Mouse (Mus musculus): ENCODE measurements around the gene Aplp1. TPM values are rescaled to one million over a fixed set of nuclear protein-coding genes. Genes with fewer than 3 reads are reported as not detected.

Aplp1 gene
- polyA plus RNA-seq, 1 experiment: 1,125 TPM

DNA sequence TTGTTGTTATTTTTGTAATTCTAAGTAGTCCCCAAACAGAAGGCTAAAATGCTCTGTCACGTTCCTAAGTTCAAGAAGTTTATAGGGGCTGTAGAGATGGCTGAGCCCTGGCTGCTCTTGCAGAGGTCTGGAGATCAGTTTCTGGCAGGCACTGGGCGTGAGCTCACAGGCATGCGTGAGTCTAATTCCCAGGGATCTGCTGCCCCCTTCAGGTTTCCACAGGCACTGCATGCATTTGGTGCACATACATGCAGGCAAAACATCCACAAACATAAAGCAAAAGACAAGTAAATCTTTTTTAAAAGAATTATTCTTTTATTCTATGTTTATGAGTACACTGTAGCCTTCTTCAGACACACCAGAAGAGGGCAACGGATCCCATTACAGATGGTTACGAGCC lies 27.1 kb upstream of the Aplp1 start:
- Histone ChIP-seq H3K4me1 (ENCODE audit: control insufficient read depth, insufficient read depth, low read length) (no peaks in the 10 kb centered on the region), H3K27ac (ENCODE audit: insufficient read depth, low read length) (no peak overlapping the region), H3K4me3 (ENCODE audit: insufficient read depth, low read length) (no peak overlapping the region)
- TF ChIP-seq POLR2A (IDR thresholded peaks at IDR 0.05; ENCODE audit: extremely low read depth, insufficient read depth, low read length): no peak
- peak; percentile 53 for TF ChIP-seq CTCF (IDR thresholded peaks at IDR 0.05; ENCODE audit: extremely low read depth, insufficient read depth, low read length)

DNA sequence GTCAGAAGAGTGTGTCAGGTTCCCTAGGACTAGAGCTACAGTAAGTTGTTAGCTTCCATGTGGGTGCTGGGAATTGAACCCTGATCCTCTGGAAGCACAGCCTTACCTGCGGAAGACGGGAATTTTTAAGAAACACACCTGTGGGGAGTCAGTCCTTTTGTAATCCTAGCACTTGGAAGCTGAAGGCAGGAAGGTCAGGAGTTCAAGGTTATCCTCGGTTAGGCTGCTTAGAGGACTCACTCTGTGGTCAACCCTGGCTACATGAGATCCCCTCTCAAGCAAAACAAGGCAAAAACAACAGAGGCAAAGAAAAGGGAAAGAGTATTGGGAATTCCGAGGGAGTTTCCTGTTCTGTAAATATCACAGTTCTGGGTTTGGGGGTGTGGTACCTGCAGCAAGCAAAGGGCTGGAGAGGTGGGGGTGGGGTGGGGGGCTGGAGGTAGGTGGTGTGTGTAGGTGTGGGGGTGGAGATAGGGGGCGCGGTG lies 19.5 kb upstream of the Aplp1 start:
- no peak overlapping the region for H3K27ac ChIP-seq (ENCODE audit: insufficient read depth, low read length)
- H3K4me1 ChIP-seq (ENCODE audit: control insufficient read depth, insufficient read depth, low read length): no peaks in the 10 kb centered on the region
- no peak overlapping the region for H3K4me3 ChIP-seq (ENCODE audit: insufficient read depth, low read length)
- TF ChIP-seq POLR2A (IDR thresholded peaks at IDR 0.05; ENCODE audit: extremely low read depth, insufficient read depth, low read length) (no peak), CTCF (IDR thresholded peaks at IDR 0.05; ENCODE audit: extremely low read depth, insufficient read depth, low read length) (no peak)

DNA sequence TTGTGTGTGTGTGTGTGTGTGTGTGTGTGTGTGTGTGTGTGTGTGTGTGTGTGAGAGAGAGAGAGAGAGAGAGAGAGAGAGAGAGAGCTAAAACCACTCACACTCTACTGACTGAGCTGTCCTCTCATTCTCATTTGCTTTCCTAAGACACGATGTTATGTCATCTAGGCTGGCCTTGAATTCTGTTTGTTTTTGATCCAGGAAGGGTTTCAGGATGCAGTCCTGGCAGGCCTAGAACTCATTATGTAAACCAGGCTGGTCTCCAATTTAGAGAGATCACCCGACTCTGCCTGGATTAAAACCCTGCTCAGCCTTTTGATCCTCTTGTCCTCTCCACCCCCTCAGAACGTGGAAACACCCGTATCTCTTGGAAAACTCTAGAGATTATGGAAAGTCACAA lies 18.7 kb upstream of the Aplp1 start:
- no peaks in the 10 kb centered on the region for H3K4me1 ChIP-seq (ENCODE audit: control insufficient read depth, insufficient read depth, low read length)
- TF ChIP-seq CTCF (IDR thresholded peaks at IDR 0.05; ENCODE audit: extremely low read depth, insufficient read depth, low read length) (no peak), POLR2A (IDR thresholded peaks at IDR 0.05; ENCODE audit: extremely low read depth, insufficient read depth, low read length) (no peak)
- H3K27ac ChIP-seq (ENCODE audit: insufficient read depth, low read length): no peak overlapping the region
- H3K4me3 ChIP-seq (ENCODE audit: insufficient read depth, low read length): no peak overlapping the region

DNA sequence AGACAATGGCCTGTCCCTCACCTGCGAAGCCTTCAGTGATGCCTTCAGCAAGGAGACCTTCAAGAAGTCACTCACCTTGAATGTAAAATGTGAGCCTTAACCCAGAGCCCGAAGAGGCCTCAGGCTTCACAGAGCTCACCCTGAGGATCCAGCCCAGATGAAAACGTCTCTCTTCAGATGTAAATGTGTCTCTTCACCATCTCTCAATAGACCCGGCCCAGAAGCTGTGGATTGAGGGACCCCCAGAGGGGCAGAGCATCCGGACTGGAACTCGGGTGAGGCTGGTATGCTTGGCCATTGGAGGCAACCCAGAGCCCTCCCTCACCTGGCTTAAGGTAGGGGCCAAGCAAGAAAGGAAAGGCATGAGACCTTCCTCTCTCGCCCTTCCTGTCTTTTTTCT lies 18.2 kb upstream of the Aplp1 start:
- no peak for TF ChIP-seq POLR2A (IDR thresholded peaks at IDR 0.05; ENCODE audit: extremely low read depth, insufficient read depth, low read length)
- no peak for TF ChIP-seq CTCF (IDR thresholded peaks at IDR 0.05; ENCODE audit: extremely low read depth, insufficient read depth, low read length)
- Histone ChIP-seq H3K4me1 (ENCODE audit: control insufficient read depth, insufficient read depth, low read length) (no peaks in the 10 kb centered on the region), H3K27ac (ENCODE audit: insufficient read depth, low read length) (no peak overlapping the region), H3K4me3 (ENCODE audit: insufficient read depth, low read length) (no peak overlapping the region)

DNA sequence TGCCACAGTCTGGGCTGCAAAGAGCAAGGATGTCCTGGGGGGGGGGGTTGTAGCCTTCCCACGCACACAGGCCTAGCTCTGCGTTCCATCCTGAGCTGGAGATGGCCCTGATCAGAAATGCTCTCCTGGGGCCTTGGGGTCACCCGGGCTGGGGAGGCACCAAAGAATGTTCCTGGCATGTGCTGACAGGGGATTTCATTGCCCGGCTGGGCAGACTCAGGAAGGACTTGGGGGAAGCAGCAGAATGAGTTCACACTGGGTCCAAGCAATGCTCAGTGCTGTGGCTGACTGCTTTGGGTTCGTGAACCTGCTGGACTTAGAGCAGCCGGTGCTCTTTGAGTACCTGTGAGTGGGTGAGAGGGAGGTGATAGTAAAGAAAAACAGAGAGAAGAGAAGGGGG lies 14.1 kb upstream of the Aplp1 start:
- no peak overlapping the region for H3K27ac ChIP-seq (ENCODE audit: insufficient read depth, low read length)
- H3K4me3 ChIP-seq (ENCODE audit: insufficient read depth, low read length): no peak overlapping the region
- TF ChIP-seq POLR2A (IDR thresholded peaks at IDR 0.05; ENCODE audit: extremely low read depth, insufficient read depth, low read length) (no peak), CTCF (IDR thresholded peaks at IDR 0.05; ENCODE audit: extremely low read depth, insufficient read depth, low read length) (no peak)
- H3K4me1 ChIP-seq (ENCODE audit: control insufficient read depth, insufficient read depth, low read length): no peaks in the 10 kb centered on the region

DNA sequence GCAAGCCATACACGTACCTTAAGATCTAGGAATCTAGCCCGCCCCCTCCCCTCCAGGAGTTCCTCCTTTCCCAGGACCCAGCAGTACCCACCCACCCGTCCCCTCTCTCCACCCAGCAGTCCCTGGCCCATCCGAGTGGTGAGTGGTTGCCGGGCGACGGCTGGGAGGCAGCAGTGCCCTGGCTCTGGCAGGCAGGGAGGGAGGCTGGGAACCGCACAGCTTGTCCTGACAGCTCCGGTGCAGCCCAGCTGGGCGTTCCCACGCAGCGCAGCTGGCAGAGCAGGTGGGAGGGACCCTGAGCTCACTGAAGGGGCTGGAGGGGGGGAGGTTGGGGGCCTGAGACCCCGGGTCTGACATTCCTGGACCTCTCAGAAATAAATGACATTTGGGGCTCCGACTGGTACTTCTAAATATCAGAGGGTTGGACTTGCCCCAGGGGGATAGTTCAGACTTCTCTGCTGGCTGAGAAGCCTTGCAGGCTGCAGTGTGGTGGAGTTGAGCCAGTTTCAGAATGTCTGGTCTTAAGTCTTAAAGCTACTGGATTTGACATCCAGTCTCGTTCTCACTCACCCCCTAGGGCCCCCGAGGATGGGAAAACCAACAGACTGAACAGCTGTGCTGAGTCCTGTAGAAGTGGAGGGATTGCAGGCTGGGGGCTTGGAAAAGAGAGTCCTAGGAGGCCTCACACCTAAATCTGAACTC lies 12.4 kb upstream of the Aplp1 start, which contains the start of the genes Kirrel2 and Nphs1:
TSS of gene Kirrel2 (minus strand) at position 62 of the 702 bp plus-strand sequence.
TSS of gene Nphs1 (plus strand) at position 687 of the 702 bp plus-strand sequence.
- peak within 1 kb of the TSS; percentile 16 for H3K4me3 ChIP-seq (ENCODE audit: insufficient read depth, low read length)
- TF ChIP-seq CTCF (IDR thresholded peaks at IDR 0.05; ENCODE audit: extremely low read depth, insufficient read depth, low read length) (no peak), POLR2A (IDR thresholded peaks at IDR 0.05; ENCODE audit: extremely low read depth, insufficient read depth, low read length) (no peak)
- H3K27ac ChIP-seq (ENCODE audit: insufficient read depth, low read length): no peak within 1 kb of the TSS
- H3K4me1 ChIP-seq (ENCODE audit: control insufficient read depth, insufficient read depth, low read length): no peaks in the 10 kb centered on the region

DNA sequence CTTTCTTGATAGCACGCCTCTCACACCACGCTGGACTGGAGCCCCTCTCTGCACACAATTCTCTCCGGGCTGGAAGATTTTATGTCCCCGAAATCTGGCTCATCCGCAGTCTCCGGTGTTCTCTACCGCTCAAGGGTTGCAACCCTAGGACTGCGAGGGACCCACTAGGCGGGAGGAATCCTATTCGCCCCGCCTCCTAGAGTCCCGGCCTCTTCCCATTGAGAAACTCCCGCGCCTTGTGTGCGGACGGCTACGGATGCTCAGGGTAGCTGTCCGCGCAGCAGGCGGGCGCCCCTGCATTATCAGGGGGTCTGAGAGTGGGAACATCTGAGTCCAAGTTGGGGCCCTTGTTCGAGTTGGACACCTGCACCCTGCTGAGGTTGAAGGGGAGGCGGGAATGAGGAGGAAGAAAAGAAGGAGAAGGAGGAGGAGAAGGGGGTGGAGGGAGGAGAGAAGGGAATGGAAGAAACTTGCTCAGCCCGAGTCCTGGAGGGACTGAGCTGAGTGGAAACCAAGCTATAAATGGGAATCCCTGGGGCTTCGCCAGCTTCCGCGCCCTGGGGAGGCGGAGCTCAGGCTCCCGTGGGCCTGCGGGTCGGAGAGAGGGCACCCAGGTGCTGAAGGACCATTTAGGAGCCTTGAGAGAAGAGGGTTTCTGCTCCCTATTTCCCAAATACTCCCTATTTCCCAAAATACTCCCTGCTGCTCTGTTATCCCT lies 11.7 kb upstream of the Aplp1 start:
- Histone ChIP-seq H3K4me1 (ENCODE audit: control insufficient read depth, insufficient read depth, low read length) (no peaks in the 10 kb centered on the region), H3K27ac (ENCODE audit: insufficient read depth, low read length) (no peak overlapping the region), H3K4me3 (ENCODE audit: insufficient read depth, low read length) (peak overlapping the region; percentile 16)
- TF ChIP-seq CTCF (IDR thresholded peaks at IDR 0.05; ENCODE audit: extremely low read depth, insufficient read depth, low read length): no peak
- no peak for TF ChIP-seq POLR2A (IDR thresholded peaks at IDR 0.05; ENCODE audit: extremely low read depth, insufficient read depth, low read length)

DNA sequence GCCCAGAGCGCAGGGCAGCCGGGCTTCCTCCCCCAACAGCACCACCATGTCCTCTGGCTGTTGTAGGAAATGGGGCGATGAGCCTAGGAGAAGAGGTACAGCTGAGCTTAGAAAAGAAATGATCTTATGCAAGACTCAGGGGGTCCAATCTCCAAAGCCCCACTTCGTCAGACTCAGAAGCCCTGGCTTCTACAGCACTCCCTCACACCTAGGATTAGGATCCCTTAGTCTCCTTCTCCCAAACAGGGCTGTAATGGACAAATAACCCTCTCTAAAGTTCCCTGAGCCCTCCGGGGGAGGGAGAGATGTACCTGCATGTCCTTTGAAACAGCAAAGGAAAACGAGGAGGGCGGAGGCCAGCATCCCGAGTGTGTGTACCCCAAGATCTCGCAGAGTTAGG lies 11.2 kb upstream of the Aplp1 start:
- H3K4me1 ChIP-seq (ENCODE audit: control insufficient read depth, insufficient read depth, low read length): no peaks in the 10 kb centered on the region
- TF ChIP-seq POLR2A (IDR thresholded peaks at IDR 0.05; ENCODE audit: extremely low read depth, insufficient read depth, low read length): no peak
- no peak for TF ChIP-seq CTCF (IDR thresholded peaks at IDR 0.05; ENCODE audit: extremely low read depth, insufficient read depth, low read length)
- H3K4me3 ChIP-seq (ENCODE audit: insufficient read depth, low read length): peak overlapping the region; percentile 16
- H3K27ac ChIP-seq (ENCODE audit: insufficient read depth, low read length): no peak overlapping the region

DNA sequence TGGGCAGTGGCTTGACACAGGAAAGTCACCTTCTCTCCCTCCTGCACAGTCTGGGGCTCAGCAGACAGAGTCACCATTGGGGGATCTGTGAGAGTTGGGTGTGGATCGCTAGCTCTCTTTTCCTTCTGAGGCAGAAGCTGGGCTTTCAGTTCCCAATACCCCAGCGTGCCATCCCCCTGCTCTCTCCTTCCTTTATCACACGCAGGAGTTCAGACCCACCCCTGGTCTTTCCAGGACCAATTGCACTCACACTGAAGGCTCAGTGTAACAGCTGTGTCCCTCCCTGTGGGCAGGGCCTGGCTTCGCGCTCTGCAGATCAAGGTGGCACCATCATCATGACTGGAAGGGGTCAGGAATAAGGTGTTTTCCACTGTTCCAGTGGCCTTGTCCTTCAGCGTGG lies 8.9 kb upstream of the Aplp1 start:
- TF ChIP-seq POLR2A (IDR thresholded peaks at IDR 0.05; ENCODE audit: extremely low read depth, insufficient read depth, low read length) (no peak), CTCF (IDR thresholded peaks at IDR 0.05; ENCODE audit: extremely low read depth, insufficient read depth, low read length) (no peak)
- Histone ChIP-seq H3K4me1 (ENCODE audit: control insufficient read depth, insufficient read depth, low read length) (no peaks in the 10 kb centered on the region), H3K27ac (ENCODE audit: insufficient read depth, low read length) (no peak overlapping the region), H3K4me3 (ENCODE audit: insufficient read depth, low read length) (no peak overlapping the region)

DNA sequence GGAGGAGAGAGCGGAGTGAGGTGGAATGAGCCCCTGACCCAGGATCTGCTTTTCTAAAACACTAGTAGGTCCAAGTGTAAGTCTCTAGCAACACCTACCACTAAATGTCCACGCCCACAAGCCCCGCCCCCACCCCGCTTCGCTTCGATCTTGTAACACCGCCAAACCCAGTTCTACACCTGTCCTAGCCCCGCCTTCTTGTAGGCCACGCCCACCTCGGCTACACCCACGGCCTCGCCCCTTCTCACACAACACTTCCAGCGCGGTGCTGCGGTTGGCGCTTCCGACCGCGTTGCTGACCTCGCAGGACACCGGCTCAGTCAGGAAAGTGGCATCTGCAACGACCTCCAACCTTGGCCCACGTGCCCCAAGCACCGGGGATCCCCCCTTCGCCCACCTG lies 8.4 kb upstream of the Aplp1 start:
- Histone ChIP-seq H3K4me3 (ENCODE audit: insufficient read depth, low read length) (no peak overlapping the region), H3K4me1 (ENCODE audit: control insufficient read depth, insufficient read depth, low read length) (no peaks in the 10 kb centered on the region), H3K27ac (ENCODE audit: insufficient read depth, low read length) (no peak overlapping the region)
- no peak for TF ChIP-seq CTCF (IDR thresholded peaks at IDR 0.05; ENCODE audit: extremely low read depth, insufficient read depth, low read length)

Measured in cortical plate, adult 2 months (tissue).